Mouse (Mus musculus): Measurements from ENCODE around the gene Ints5. TPM values are rescaled to one million over a fixed set of nuclear protein-coding genes. Genes with fewer than 3 reads are reported as not detected.

Gene Ints5
- polyA plus RNA-seq (2015; fragmentation: Nextera tagmentation; extraction: Ambion mirVana) = 21.7 and 23.3 TPM in 2 replicates

GRCm38 (mm10) chr19:8892829-8893766 is at the start of gene Ints5:
TSS of gene Ints5 (plus strand) at chr19:8893005.

GRCm38 (mm10) chr19:8850402-8850901 is 42.4 kb upstream of the Ints5 start, which contains the start of gene Lrrn4cl:
TSS of gene Lrrn4cl (plus strand) at chr19:8850768.

GRCm38 (mm10) chr19:8871267-8872186 is 21.3 kb upstream of the Ints5 start, which contains the start of gene Ubxn1:
TSS of gene Ubxn1 (plus strand) at chr19:8871496.

GRCm38 (mm10) chr19:8880311-8881033 is 12.3 kb upstream of the Ints5 start, which contains the start of gene Uqcc3:
TSS of gene Uqcc3 (minus strand) at chr19:8880923.

GRCm38 (mm10) chr19:8883616-8884015 is 9.2 kb upstream of the Ints5 start, which contains the start of the genes Lbhd1 and Gm49403:
TSS of gene Lbhd1 (plus strand) at chr19:8883732.
TSS of gene Gm49403 (plus strand) at chr19:8883930.

GRCm38 (mm10) chr19:8888511-8889385 is 4.1 kb upstream of the Ints5 start, which contains the start of the genes 1810009A15Rik and Gm49416:
TSS of gene 1810009A15Rik (plus strand) at chr19:8888853.
TSS of gene Gm49416 (plus strand) at chr19:8888926.

GRCm38 (mm10) chr19:8897865-8898495 is 5.2 kb downstream of the Ints5 start, which contains the start of gene Ganab:
TSS of gene Ganab (plus strand) at chr19:8898071.

GRCm38 (mm10) chr19:8920073-8920736 is 27.4 kb downstream of the Ints5 start, which contains the start of gene B3gat3:
TSS of gene B3gat3 (plus strand) at chr19:8920374.

GRCm38 (mm10) chr19:8929224-8930088 is 36.7 kb downstream of the Ints5 start, which contains the start of the genes Rom1 and Eml3:
TSS of gene Rom1 (minus strand) at chr19:8929356.
TSS of gene Eml3 (plus strand) at chr19:8929552.

GRCm38 (mm10) chr19:8941515-8942217 is 48.9 kb downstream of the Ints5 start, which contains the start of gene Mta2:
TSS of gene Mta2 (plus strand) at chr19:8941875.

Small RNA genes lying within 50 kb of the gene (microRNA-seq; reads per million reads assigned to microRNA genes)
- not detected for gene Mir5136

Other genes starting within 250 kb of the Ints5 start
- 0.71 and 0.81 TPM in 2 replicates for gene Chrm1, start 229.2 kb upstream of the Ints5 start, polyA plus RNA-seq (2015; fragmentation: Nextera tagmentation; extraction: Ambion mirVana)
- gene Slc3a2, start 169.6 kb upstream of the Ints5 start, polyA plus RNA-seq (2015; fragmentation: Nextera tagmentation; extraction: Ambion mirVana) = 178 and 184 TPM in 2 replicates
- gene Wdr74, start 157.2 kb upstream of the Ints5 start, polyA plus RNA-seq (2015; fragmentation: Nextera tagmentation; extraction: Ambion mirVana) = 76.3 and 80.4 TPM in 2 replicates
- 0.85 and 2.0 TPM in 2 replicates for gene 1700092M07Rik, start 152.3 kb upstream of the Ints5 start, polyA plus RNA-seq (2015; fragmentation: Nextera tagmentation; extraction: Ambion mirVana)
- 86.2 and 95.5 TPM in 2 replicates for gene Stx5a, start 151.6 kb upstream of the Ints5 start, polyA plus RNA-seq (2015; fragmentation: Nextera tagmentation; extraction: Ambion mirVana)
- gene Nxf1, start 135.9 kb upstream of the Ints5 start, polyA plus RNA-seq (2015; fragmentation: Nextera tagmentation; extraction: Ambion mirVana) = 63.2 and 80.5 TPM in 2 replicates
- 257 and 285 TPM in 2 replicates for gene Tmem223, start 122.0 kb upstream of the Ints5 start, polyA plus RNA-seq (2015; fragmentation: Nextera tagmentation; extraction: Ambion mirVana)
- 31.8 and 35.1 TPM in 2 replicates for gene Tmem179b, start 118.5 kb upstream of the Ints5 start, polyA plus RNA-seq (2015; fragmentation: Nextera tagmentation; extraction: Ambion mirVana)
- 23.3 and 25.3 TPM in 2 replicates for gene Taf6l, start 106.6 kb upstream of the Ints5 start, polyA plus RNA-seq (2015; fragmentation: Nextera tagmentation; extraction: Ambion mirVana)
- 167 and 188 TPM in 2 replicates for gene Polr2g, start 94.4 kb upstream of the Ints5 start, polyA plus RNA-seq (2015; fragmentation: Nextera tagmentation; extraction: Ambion mirVana)
- 5.0 and 5.5 TPM in 2 replicates for gene Zbtb3, start 90.5 kb upstream of the Ints5 start, polyA plus RNA-seq (2015; fragmentation: Nextera tagmentation; extraction: Ambion mirVana)
- 45.1 and 45.3 TPM in 2 replicates for gene Ttc9c, start 73.7 kb upstream of the Ints5 start, polyA plus RNA-seq (2015; fragmentation: Nextera tagmentation; extraction: Ambion mirVana)
- gene Hnrnpul2, start 73.0 kb upstream of the Ints5 start, polyA plus RNA-seq (2015; fragmentation: Nextera tagmentation; extraction: Ambion mirVana) = 6.9 and 7.5 TPM in 2 replicates
- gene AC129217.1, start 63.2 kb upstream of the Ints5 start, polyA plus RNA-seq (2015; fragmentation: Nextera tagmentation; extraction: Ambion mirVana) = not detected in 2 replicates
- gene Bscl2, start 55.5 kb upstream of the Ints5 start, polyA plus RNA-seq (2015; fragmentation: Nextera tagmentation; extraction: Ambion mirVana) = 124 and 129 TPM in 2 replicates
- gene Gng3, start 53.8 kb upstream of the Ints5 start, polyA plus RNA-seq (2015; fragmentation: Nextera tagmentation; extraction: Ambion mirVana) = 623 and 651 TPM in 2 replicates
- 1.4 and 2.2 TPM in 2 replicates for gene Lrrn4cl, start 42.2 kb upstream of the Ints5 start, polyA plus RNA-seq (2015; fragmentation: Nextera tagmentation; extraction: Ambion mirVana)
- gene Ubxn1, start 21.5 kb upstream of the Ints5 start, polyA plus RNA-seq (2015; fragmentation: Nextera tagmentation; extraction: Ambion mirVana) = 150 and 155 TPM in 2 replicates
- gene Uqcc3, start 12.1 kb upstream of the Ints5 start, polyA plus RNA-seq (2015; fragmentation: Nextera tagmentation; extraction: Ambion mirVana) = 70.9 and 75.2 TPM in 2 replicates
- 19.7 and 26.1 TPM in 2 replicates for gene Lbhd1, start 9.3 kb upstream of the Ints5 start, polyA plus RNA-seq (2015; fragmentation: Nextera tagmentation; extraction: Ambion mirVana)
- gene Gm49403, start 9.1 kb upstream of the Ints5 start, polyA plus RNA-seq (2015; fragmentation: Nextera tagmentation; extraction: Ambion mirVana) = not detected in 2 replicates
- 43.2 and 44.0 TPM in 2 replicates for gene 1810009A15Rik, start 4.2 kb upstream of the Ints5 start, polyA plus RNA-seq (2015; fragmentation: Nextera tagmentation; extraction: Ambion mirVana)
- 0.21 TPM in 1 of 2 replicates, not detected in the other for gene Gm49416, start 4.1 kb upstream of the Ints5 start, polyA plus RNA-seq (2015; fragmentation: Nextera tagmentation; extraction: Ambion mirVana)
- 47.1 and 53.9 TPM in 2 replicates for gene Ganab, start 5.1 kb downstream of the Ints5 start, polyA plus RNA-seq (2015; fragmentation: Nextera tagmentation; extraction: Ambion mirVana)
- 83.2 and 86.3 TPM in 2 replicates for gene B3gat3, start 27.4 kb downstream of the Ints5 start, polyA plus RNA-seq (2015; fragmentation: Nextera tagmentation; extraction: Ambion mirVana)
- gene Rom1, start 36.4 kb downstream of the Ints5 start, polyA plus RNA-seq (2015; fragmentation: Nextera tagmentation; extraction: Ambion mirVana) = 5.2 and 5.4 TPM in 2 replicates
- gene Eml3, start 36.5 kb downstream of the Ints5 start, polyA plus RNA-seq (2015; fragmentation: Nextera tagmentation; extraction: Ambion mirVana) = 14.3 and 15.3 TPM in 2 replicates
- 58.6 and 60.1 TPM in 2 replicates for gene Mta2, start 48.9 kb downstream of the Ints5 start, polyA plus RNA-seq (2015; fragmentation: Nextera tagmentation; extraction: Ambion mirVana)
- 15.0 and 18.8 TPM in 2 replicates for gene Tut1, start 60.8 kb downstream of the Ints5 start, polyA plus RNA-seq (2015; fragmentation: Nextera tagmentation; extraction: Ambion mirVana)
- 250 and 257 TPM in 2 replicates for gene Eef1g, start 74.0 kb downstream of the Ints5 start, polyA plus RNA-seq (2015; fragmentation: Nextera tagmentation; extraction: Ambion mirVana)
- 9.2 and 15.0 TPM in 2 replicates for gene Ahnak, start 96.3 kb downstream of the Ints5 start, polyA plus RNA-seq (2015; fragmentation: Nextera tagmentation; extraction: Ambion mirVana)
- gene Scgb1a1, start 195.0 kb downstream of the Ints5 start, polyA plus RNA-seq (2015; fragmentation: Nextera tagmentation; extraction: Ambion mirVana) = not detected in 2 replicates
- 52.7 and 53.1 TPM in 2 replicates for gene Asrgl1, start 242.6 kb downstream of the Ints5 start, polyA plus RNA-seq (2015; fragmentation: Nextera tagmentation; extraction: Ambion mirVana)